Mouse (Mus musculus): ENCODE measurements at regions not wholly inside any gene's neighbourhood (a gene's known extent, or its start where the extent isn't known, plus 50 kb on each side); places are given as distances from the start of the nearest gene placed in this dataset.

GRCm38 (mm10) chr5:111944273-111944971, 210.7 kb downstream of the Gm26897 start:
- Histone ChIP-seq H3K27me3 (ENCODE audit: control insufficient read depth, insufficient read depth, low read length) (no peaks in the 10 kb centered on the region), H3K27ac (replicated peaks) (no peak overlapping the region), H3K4me2 (replicated peaks; ENCODE audit: low read depth) (peak overlapping the region; percentile 8; the same call in 1 of the 2 replicates), H3K4me1 (replicated peaks; ENCODE audit: control insufficient read depth, insufficient read depth) (no peaks in the 10 kb centered on the region), H3K36me3 (ENCODE audit: control insufficient read depth, insufficient read depth, low read length) (no peaks in the 10 kb centered on the region), H3K4me3 (ENCODE audit: low read depth, low read length) (no peak overlapping the region), H3K9me3 (ENCODE audit: control insufficient read depth, low read length) (no peaks in the 10 kb centered on the region), H3K9ac (ENCODE audit: low read length) (no peak overlapping the region)
- WGBS: 21% methylated on average over 24 of the region's 28 CpGs
- DNase-seq (ENCODE audit: low spot score) (no peak), ATAC-seq (ENCODE audit: low FRiP score, low TSS enrichment) (no peak)
- TF ChIP-seq EP300 (optimal IDR thresholded peaks at IDR 0.05) (no peak), CTCF (IDR thresholded peaks at IDR 0.05; ENCODE audit: low read depth) (no peak)

DNA sequence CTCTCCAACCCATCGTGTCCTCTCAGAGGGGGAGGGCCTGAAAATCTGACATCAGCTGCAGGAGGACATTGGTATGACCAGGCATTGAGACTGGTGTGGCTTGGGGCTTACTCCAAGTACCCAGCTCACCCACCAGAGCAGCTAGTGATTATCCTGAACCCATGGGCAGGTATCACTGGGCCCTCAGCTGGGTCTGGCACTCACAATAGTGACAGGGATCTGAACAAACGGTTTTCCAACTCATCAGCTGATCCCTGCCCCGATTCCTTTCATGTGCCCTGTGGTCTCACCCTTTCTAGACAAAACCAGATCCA, 211.2 kb downstream of the Gm26897 start:
- H3K4me2 ChIP-seq (replicated peaks; ENCODE audit: low read depth): 0 out of 2 replicates have a peak overlapping the region, but pooled peaks have one; percentile 8
- no peak overlapping the region for H3K4me3 ChIP-seq (ENCODE audit: low read depth, low read length)
- ATAC-seq (ENCODE audit: low FRiP score, low TSS enrichment) (no peak), DNase-seq (ENCODE audit: low spot score) (no peak)
- no peak overlapping the region for H3K27ac ChIP-seq (replicated peaks)
- H3K9ac ChIP-seq (ENCODE audit: low read length): no peak overlapping the region
- WGBS: 46% methylated on average over 3 of the region's 3 CpGs
- no peaks in the 10 kb centered on the region for H3K9me3 ChIP-seq (ENCODE audit: control insufficient read depth, low read length)
- no peak for TF ChIP-seq EP300 (optimal IDR thresholded peaks at IDR 0.05)
- no peak for TF ChIP-seq CTCF (IDR thresholded peaks at IDR 0.05; ENCODE audit: low read depth)
- no peaks in the 10 kb centered on the region for H3K36me3 ChIP-seq (ENCODE audit: control insufficient read depth, insufficient read depth, low read length)
- H3K27me3 ChIP-seq (ENCODE audit: control insufficient read depth, insufficient read depth, low read length): no peaks in the 10 kb centered on the region
- H3K4me1 ChIP-seq (replicated peaks; ENCODE audit: control insufficient read depth, insufficient read depth): no peaks in the 10 kb centered on the region

DNA sequence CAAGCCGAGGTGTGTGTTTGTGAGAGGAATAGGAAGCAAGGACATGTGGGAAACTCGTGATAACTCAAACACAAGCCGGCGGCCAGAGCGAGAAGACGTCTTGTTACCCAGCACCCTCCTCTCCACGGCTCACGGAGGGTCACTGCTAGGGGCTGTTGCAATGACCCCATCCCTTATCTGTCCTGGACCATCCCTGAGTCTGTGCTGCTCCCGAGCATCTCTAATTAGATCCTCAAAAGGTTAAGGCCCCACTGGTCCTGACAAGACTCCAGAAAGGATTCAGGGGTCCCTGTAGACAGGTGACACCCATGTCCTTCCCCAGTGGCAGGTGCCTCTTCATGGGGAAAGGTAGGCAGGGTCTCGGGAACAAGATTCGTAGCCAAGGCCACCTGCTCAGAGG, 212.6 kb downstream of the Gm26897 start:
- H3K27me3 ChIP-seq (ENCODE audit: control insufficient read depth, insufficient read depth, low read length): no peaks in the 10 kb centered on the region
- no peaks in the 10 kb centered on the region for H3K36me3 ChIP-seq (ENCODE audit: control insufficient read depth, insufficient read depth, low read length)
- no peak overlapping the region for H3K4me2 ChIP-seq (replicated peaks; ENCODE audit: low read depth)
- no peak overlapping the region for H3K4me3 ChIP-seq (ENCODE audit: low read depth, low read length)
- no peaks in the 10 kb centered on the region for H3K4me1 ChIP-seq (replicated peaks; ENCODE audit: control insufficient read depth, insufficient read depth)
- WGBS: 89% methylated on average over 11 of the region's 11 CpGs
- ATAC-seq (ENCODE audit: low FRiP score, low TSS enrichment): no peak
- no peaks in the 10 kb centered on the region for H3K9me3 ChIP-seq (ENCODE audit: control insufficient read depth, low read length)
- no peak for TF ChIP-seq CTCF (IDR thresholded peaks at IDR 0.05; ENCODE audit: low read depth)
- no peak for TF ChIP-seq EP300 (optimal IDR thresholded peaks at IDR 0.05)
- no peak for DNase-seq (ENCODE audit: low spot score)
- H3K9ac ChIP-seq (ENCODE audit: low read length): no peak overlapping the region
- no peak overlapping the region for H3K27ac ChIP-seq (replicated peaks)

GRCm38 (mm10) chr5:111957698-111958097, 224.0 kb downstream of the Gm26897 start:
- Histone ChIP-seq H3K9me3 (ENCODE audit: control insufficient read depth, low read length) (no peaks in the 10 kb centered on the region), H3K36me3 (ENCODE audit: control insufficient read depth, insufficient read depth, low read length) (no peaks in the 10 kb centered on the region), H3K4me2 (replicated peaks; ENCODE audit: low read depth) (no peak overlapping the region), H3K9ac (ENCODE audit: low read length) (no peak overlapping the region), H3K4me1 (replicated peaks; ENCODE audit: control insufficient read depth, insufficient read depth) (no peaks in the 10 kb centered on the region), H3K27ac (replicated peaks) (no peak overlapping the region), H3K27me3 (ENCODE audit: control insufficient read depth, insufficient read depth, low read length) (no peaks in the 10 kb centered on the region), H3K4me3 (ENCODE audit: low read depth, low read length) (no peak overlapping the region)
- ATAC-seq (ENCODE audit: low FRiP score, low TSS enrichment) (no peak), DNase-seq (ENCODE audit: low spot score) (no peak)
- TF ChIP-seq EP300 (optimal IDR thresholded peaks at IDR 0.05): no peak
- TF ChIP-seq CTCF (IDR thresholded peaks at IDR 0.05; ENCODE audit: low read depth): no peak
- WGBS: 70% methylated on average over 28 of the region's 28 CpGs

- no peaks in the 10 kb centered on the region for H3K36me3 ChIP-seq (ENCODE audit: control insufficient read depth, insufficient read depth, low read length)
- no peaks in the 10 kb centered on the region for H3K4me1 ChIP-seq (replicated peaks; ENCODE audit: control insufficient read depth, insufficient read depth)
- H3K9ac ChIP-seq (ENCODE audit: low read length): no peak overlapping the region
- no peak overlapping the region for H3K27ac ChIP-seq (replicated peaks)
- TF ChIP-seq EP300 (optimal IDR thresholded peaks at IDR 0.05) (no peak), CTCF (IDR thresholded peaks at IDR 0.05; ENCODE audit: low read depth) (no peak)
- ATAC-seq (ENCODE audit: low FRiP score, low TSS enrichment) (no peak), DNase-seq (ENCODE audit: low spot score) (no peak)
- WGBS: 49% methylated on average over 17 of the region's 17 CpGs
- no peaks in the 10 kb centered on the region for H3K27me3 ChIP-seq (ENCODE audit: control insufficient read depth, insufficient read depth, low read length)
- no peak overlapping the region for H3K4me3 ChIP-seq (ENCODE audit: low read depth, low read length)
- no peak overlapping the region for H3K4me2 ChIP-seq (replicated peaks; ENCODE audit: low read depth)
- no peaks in the 10 kb centered on the region for H3K9me3 ChIP-seq (ENCODE audit: control insufficient read depth, low read length)
Measured at GRCm38 (mm10) chr5:111958226-111958625, 224.5 kb downstream of the Gm26897 start.

GRCm38 (mm10) chr5:111965311-111965710, 231.6 kb downstream of the Gm26897 start:
- no peak overlapping the region for H3K9ac ChIP-seq (ENCODE audit: low read length)
- DNase-seq (ENCODE audit: low spot score) (no peak), ATAC-seq (ENCODE audit: low FRiP score, low TSS enrichment) (no peak)
- no peak overlapping the region for H3K4me2 ChIP-seq (replicated peaks; ENCODE audit: low read depth)
- no peak overlapping the region for H3K4me3 ChIP-seq (ENCODE audit: low read depth, low read length)
- H3K27ac ChIP-seq (replicated peaks): no peak overlapping the region
- no peaks in the 10 kb centered on the region for H3K27me3 ChIP-seq (ENCODE audit: control insufficient read depth, insufficient read depth, low read length)
- no peaks in the 10 kb centered on the region for H3K9me3 ChIP-seq (ENCODE audit: control insufficient read depth, low read length)
- WGBS: 86% methylated on average over 7 of the region's 7 CpGs
- H3K36me3 ChIP-seq (ENCODE audit: control insufficient read depth, insufficient read depth, low read length): no peaks in the 10 kb centered on the region
- no peaks in the 10 kb centered on the region for H3K4me1 ChIP-seq (replicated peaks; ENCODE audit: control insufficient read depth, insufficient read depth)
- TF ChIP-seq EP300 (optimal IDR thresholded peaks at IDR 0.05): no peak
- TF ChIP-seq CTCF (IDR thresholded peaks at IDR 0.05; ENCODE audit: low read depth): no peak

Measured in stomach, postnatal 0 days (tissue).